Mouse (Mus musculus) common myeloid progenitor, adult 5-6 weeks (primary cell): ENCODE data around the gene Rpl26. TPM values are rescaled to one million over a fixed set of nuclear protein-coding genes. Genes with fewer than 3 reads are reported as not detected.

ENCODE experiments used
- ATAC-seq: replicated peaks from 2 replicates; pipeline ENCODE4 v1.8.0; 2016; ENCODE audit warnings: low read depth, mild to moderate bottlenecking, moderate TSS enrichment, inconsistent platforms; ENCODE audit not compliant: poor library complexity, severe bottlenecking
- total RNA-seq: library from RNA; stranded (forward); fragments of 200-1000, 187-1606 nt; gene quantifications from 2 replicates; pipeline ENCODE4 v1.2.3, GENCODE M21; 2017

Rpl26 gene
- total RNA-seq, 1 experiment from 2014 or later, result 5,501 TPM

- no peak for ATAC-seq
Observed at GRCm38 (mm10) chr11:68956107-68956506, 54.7 kb downstream of the Rpl26 start.

Other genes with a start within 250 kb of the Rpl26 start
- 20.8 and 22.3 TPM in 2 replicates for gene Myh10, start 210.0 kb upstream of the Rpl26 start, total RNA-seq
- gene Ndel1, start 29.7 kb upstream of the Rpl26 start, total RNA-seq, result 36.8 and 38.4 TPM in 2 replicates
- gene Rnf222, start 13.0 kb upstream of the Rpl26 start, total RNA-seq, result 0.23 TPM in 1 of 2 replicates, not detected in the other
- gene Odf4, start 25.5 kb downstream of the Rpl26 start, total RNA-seq, result not detected in 2 replicates
- gene Arhgef15, start 55.9 kb downstream of the Rpl26 start, total RNA-seq, result 0.14 and 1.1 TPM in 2 replicates
- 1.4 and 2.1 TPM in 2 replicates for gene Slc25a35, start 66.5 kb downstream of the Rpl26 start, total RNA-seq
- 36.7 and 39.4 TPM in 2 replicates for gene Rangrf, start 73.6 kb downstream of the Rpl26 start, total RNA-seq
- gene Pfas, start 106.9 kb downstream of the Rpl26 start, total RNA-seq, result 50.5 and 57.2 TPM in 2 replicates
- 18.0 and 30.8 TPM in 2 replicates for gene Ctc1, start 114.3 kb downstream of the Rpl26 start, total RNA-seq
- gene Aurkb, start 144.1 kb downstream of the Rpl26 start, total RNA-seq, result 89.5 and 121 TPM in 2 replicates
- 4.5 and 5.4 TPM in 2 replicates for gene Borcs6, start 158.1 kb downstream of the Rpl26 start, total RNA-seq
- 23.2 and 26.3 TPM in 2 replicates for gene Tmem107, start 169.2 kb downstream of the Rpl26 start, total RNA-seq
- gene Vamp2, start 186.9 kb downstream of the Rpl26 start, total RNA-seq, result 7.1 and 10.0 TPM in 2 replicates
- 9.3 and 16.9 TPM in 2 replicates for gene Per1, start 193.6 kb downstream of the Rpl26 start, total RNA-seq
- not detected in 2 replicates for gene Hes7, start 218.8 kb downstream of the Rpl26 start, total RNA-seq
- not detected in 2 replicates for gene 9130213A22Rik, start 221.0 kb downstream of the Rpl26 start, total RNA-seq
- 6.9 TPM in 1 of 2 replicates, not detected in the other for gene Aloxe3, start 224.3 kb downstream of the Rpl26 start, total RNA-seq